Mouse (Mus musculus) heart, adult 2 months (tissue): Measurements from ENCODE around the gene Serinc4. TPM values are rescaled to one million over a fixed set of nuclear protein-coding genes. Genes with fewer than 3 reads are reported as not detected.
A peak's percentile ranks its signal among the peaks of the same experiment; 100 is the strongest.
"Not testable (repeated sequence)": the region's sequence is repeated elsewhere in the genome, so short reads cannot be mapped to it uniquely, and the experiment has no call there.

Experiments used
- DNase-seq, 2 experiments: peaks; one replicate each; pipeline ENCODE4 v3.0.0; 2021
- H3K27ac ChIP-seq: fragments of 200-600 bp; 2 replicates; pipeline ENCODE4 v1.8.1; 2022
- H3K27me3 ChIP-seq: fragments of 200-500 bp; 2 replicates; pipeline ENCODE4 v1.6.1; 2012; ENCODE audit warnings: mild to moderate bottlenecking, low read length, inconsistent platforms, mixed read lengths; ENCODE audit not compliant: control insufficient read depth, insufficient read depth
- H3K36me3 ChIP-seq: fragments of 200-500 bp; 2 replicates; pipeline ENCODE4 v1.6.1; 2012; ENCODE audit warnings: low read length, inconsistent platforms; ENCODE audit not compliant: control insufficient read depth, insufficient read depth
- H3K4me1 ChIP-seq: fragments of 200-500 bp; 2 replicates; pipeline ENCODE4 v1.6.1; 2011; ENCODE audit warnings: low read length; ENCODE audit not compliant: control insufficient read depth, insufficient read depth
- H3K4me3 ChIP-seq: fragments of 200-600 bp; 2 replicates; pipeline ENCODE4 v1.8.1; 2022
- H3K79me2 ChIP-seq: fragments of 200-500 bp; replicated peaks from 2 replicates; pipeline ENCODE4 v1.6.1; 2012; ENCODE audit warnings: mild to moderate bottlenecking, inconsistent platforms, low read length, moderate library complexity, mixed read lengths; ENCODE audit not compliant: control insufficient read depth, insufficient read depth
- H3K9ac ChIP-seq: fragments of 200-500 bp; 2 replicates; pipeline ENCODE4 v1.6.1; 2012; ENCODE audit warnings: low read depth, mild to moderate bottlenecking, control low read depth, inconsistent platforms, low read length, mixed read lengths
- CTCF ChIP-seq: fragments of 200-600 bp; IDR thresholded peaks from 2 replicates; pipeline ENCODE4 v1.8.1; 2022; ENCODE audit warnings: antibody characterized with exemption, mild to moderate bottlenecking, moderate library complexity
- EP300 ChIP-seq: fragments of 200-500 bp; IDR thresholded peaks from 2 replicates; pipeline ENCODE4 v1.6.1; 2011; ENCODE audit warnings: low read depth, low read length, control low read depth; ENCODE audit not compliant: insufficient read depth
- POLR2A ChIP-seq: fragments of 200-500 bp; IDR thresholded peaks from 2 replicates; pipeline ENCODE4 v1.6.1; 2011; ENCODE audit warnings: mild to moderate bottlenecking, low read depth, low read length, control low read depth; ENCODE audit not compliant: insufficient read depth
- WGBS: fragments of 180-500 bp; shearing (Covaris S2); methylation state at CpG from one replicate; pipeline ENCODE4 v1.1.7; 2018; 5-methylcytosine and 5-hydroxymethylcytosine counted together
- intact Hi-C: fragments of 180-260 bp; cut with DNase I; formaldehyde crosslinking; loops from one replicate; pipeline ENCODE4 v1.15.1; 2025
- polyA plus RNA-seq: library from polyadenylated mRNA; depleted of rRNA; stranded (reverse); fragments of >200 nt; gene quantifications from 2 replicates; pipeline ENCODE4 v1.2.3, GENCODE M21; 2012
- total RNA-seq, 2 experiments: library from RNA; stranded (reverse); gene quantifications; 2 replicates each; pipeline ENCODE4 v1.2.3; 2021

Gene Serinc4
- total and polyA plus RNA-seq, 3 experiments: 0.21 TPM; not detected in 2

DNA sequence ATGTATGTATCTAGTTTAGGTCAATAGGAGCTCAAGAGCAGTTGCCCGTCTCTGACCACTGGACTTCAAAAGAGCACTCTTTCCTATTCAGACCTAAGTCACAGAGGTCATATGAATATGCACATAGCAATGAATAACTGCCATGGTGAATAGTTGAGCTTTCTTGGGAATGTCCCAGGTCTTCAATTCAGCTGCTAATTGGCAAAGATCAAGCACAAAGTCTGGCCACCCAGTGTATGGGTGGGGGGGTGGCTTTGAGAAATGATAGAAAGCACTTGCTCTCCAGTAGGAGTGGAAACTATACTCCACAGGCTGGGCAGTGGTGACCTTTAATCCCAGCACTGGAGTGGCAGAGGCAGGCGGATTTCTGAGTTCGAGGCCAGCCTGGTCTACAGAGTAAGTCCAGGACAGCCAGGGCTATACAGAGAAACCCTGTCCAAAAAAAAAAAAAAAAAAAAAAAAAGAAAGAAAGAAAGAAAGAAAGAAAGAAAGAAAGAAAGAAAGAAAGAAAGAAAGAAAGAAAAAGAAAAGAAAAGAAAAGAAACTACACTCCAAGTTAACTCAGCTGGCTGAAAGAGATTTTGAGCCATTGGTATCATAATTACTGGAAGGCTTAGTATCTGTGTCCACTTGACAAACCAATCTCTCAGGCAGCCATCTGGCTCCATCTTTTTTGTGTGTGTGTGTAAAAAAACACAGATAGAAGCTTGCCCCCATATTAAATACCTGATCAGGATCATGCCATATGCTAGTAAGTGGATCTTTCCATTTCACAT is 21.1 kb upstream of the Serinc4 start:
- no peak for TF ChIP-seq POLR2A
- TF ChIP-seq CTCF: no peak
- no peak for TF ChIP-seq EP300
- H3K9ac ChIP-seq: no peak overlapping the region
- WGBS: 89% methylated on average over 3 of the region's 3 CpGs
- H3K27me3 ChIP-seq: no peaks in the 10 kb centered on the region
- intact Hi-C loops: loop anchor here (2.0 kb wide), 1 partner anchor 31 kb away; no protein-coding TSS in a partner anchor
- no peaks in the 10 kb centered on the region for H3K36me3 ChIP-seq
- H3K27ac ChIP-seq: no peak overlapping the region
- no peak for DNase-seq
- H3K4me3 ChIP-seq: no peak overlapping the region
- no peaks in the 10 kb centered on the region for H3K79me2 ChIP-seq
- no peaks in the 10 kb centered on the region for H3K4me1 ChIP-seq

DNA sequence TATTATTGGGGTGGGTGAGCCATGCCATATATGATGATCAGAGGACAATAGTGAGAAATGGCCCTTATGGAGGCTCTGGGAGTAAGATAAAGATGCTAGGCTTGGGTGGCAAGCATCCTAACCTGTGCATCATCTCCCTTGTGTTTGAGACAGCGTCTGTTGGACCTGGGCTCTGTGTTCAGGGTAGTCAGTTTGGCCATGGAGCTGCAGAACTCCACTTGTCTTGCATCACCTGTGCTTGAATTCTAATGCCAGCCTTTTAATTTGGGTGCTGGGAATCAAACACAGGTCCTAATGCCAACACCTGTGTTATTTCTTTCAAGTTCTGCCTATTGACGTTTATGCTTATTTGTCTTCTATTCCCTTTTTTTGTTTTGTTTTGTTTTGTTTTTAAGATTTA is 18.7 kb upstream of the Serinc4 start:
- H3K36me3 ChIP-seq, H3K79me2 ChIP-seq, H3K27me3 ChIP-seq, H3K27ac ChIP-seq, H3K9ac ChIP-seq, H3K4me3 ChIP-seq, DNase-seq, intact Hi-C loops, H3K4me1 ChIP-seq: not testable (repeated sequence)
- 93% methylated on average over 2 of the region's 2 CpGs for WGBS

DNA sequence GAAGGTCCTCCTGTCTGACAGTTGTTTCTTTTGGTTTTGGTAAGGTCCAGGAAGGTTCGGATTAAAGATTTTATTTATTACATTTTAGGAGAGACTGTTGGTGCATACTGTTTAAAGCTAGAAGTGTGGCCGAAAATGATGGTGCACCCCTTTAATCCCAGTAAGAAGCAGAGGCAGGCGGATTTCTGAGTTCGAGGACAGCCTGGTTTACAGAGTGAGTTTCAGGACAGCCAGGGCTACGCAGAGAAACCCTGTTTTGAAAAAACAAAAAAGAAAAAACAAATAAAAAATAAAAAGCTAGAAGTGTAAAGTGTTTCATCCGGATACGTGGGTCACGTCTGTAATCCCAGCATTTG is 17.6 kb upstream of the Serinc4 start:
- TF ChIP-seq CTCF (no peak), EP300 (no peak), POLR2A (no peak)
- Histone ChIP-seq H3K36me3 (peaks cover 3% of the 10 kb centered on the region; the same call in 1 of the 2 replicates), H3K4me3 (peak overlapping the region; percentile 67), H3K4me1 (no peaks in the 10 kb centered on the region), H3K27me3 (no peaks in the 10 kb centered on the region), H3K79me2 (no peaks in the 10 kb centered on the region; the same call in 1 of the 2 replicates), H3K27ac (peak overlapping the region; percentile 68), H3K9ac (peak overlapping the region; percentile 44; the same call in 1 of the 2 replicates)
- intact Hi-C loops: loop anchor here (1.0 kb wide), 1 partner anchor 33 kb away; no protein-coding TSS in a partner anchor
- DNase-seq: peak in 1 of 2 experiments; percentile 20
- WGBS: 24% methylated on average over 8 of the region's 8 CpGs

DNA sequence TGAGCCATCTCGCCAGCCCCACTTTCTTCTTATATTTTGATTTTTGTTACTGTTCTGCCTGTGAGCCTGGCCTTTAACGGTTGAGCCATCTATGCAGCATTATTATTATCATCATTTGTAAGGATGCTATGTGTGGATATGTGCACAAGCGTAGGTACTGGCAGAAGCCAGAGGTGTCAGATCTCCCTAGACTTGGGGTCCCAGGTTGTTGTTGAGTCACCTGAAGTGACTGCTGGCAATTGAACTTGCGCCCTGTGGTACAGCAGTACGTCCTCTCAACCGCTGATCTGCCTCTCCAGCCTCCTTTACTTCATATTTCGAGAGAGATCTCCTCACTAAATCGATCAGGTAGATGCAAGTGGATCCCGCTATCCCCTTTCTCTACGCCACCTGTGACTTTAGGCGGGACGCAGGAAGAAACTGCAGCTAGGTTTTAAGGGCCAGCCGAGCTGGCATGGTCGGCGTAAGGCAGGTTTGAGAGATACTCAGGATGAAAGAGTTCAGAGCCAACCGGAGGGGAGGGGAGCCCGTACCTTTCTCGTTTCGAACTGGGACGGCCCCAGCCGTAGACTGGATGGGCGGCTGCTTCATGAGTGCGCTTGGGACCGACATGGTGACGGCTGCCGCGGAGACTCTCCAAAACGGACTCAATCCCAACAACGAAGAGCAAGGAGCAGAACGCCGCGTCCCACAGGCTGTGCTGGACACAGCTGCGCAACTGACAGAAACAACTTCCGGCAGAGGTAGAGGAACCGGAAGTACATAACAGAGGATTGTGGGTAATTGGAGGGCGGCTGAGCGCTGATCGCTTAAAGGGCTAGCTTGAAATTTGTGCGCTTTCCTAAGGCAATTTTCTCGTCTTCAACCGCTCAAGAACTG is 17.0 kb upstream of the Serinc4 start, which contains the start of gene Mfap1b:
TSS of gene Mfap1b (minus strand) at position 767 of the 879 bp plus-strand sequence.
- intact Hi-C loops: loop anchor here (1.0 kb wide), 1 partner anchor 34 kb away; no protein-coding TSS in a partner anchor
- TF ChIP-seq POLR2A (peak; percentile 98), EP300 (peak; percentile 85)
- DNase-seq: peak; percentile 79 to 86
- peak within 1 kb of the TSS; percentile 68 for H3K27ac ChIP-seq
- not testable (repeated sequence) for H3K79me2 ChIP-seq, H3K36me3 ChIP-seq, H3K4me1 ChIP-seq, H3K27me3 ChIP-seq
- 4% methylated on average over 41 of the region's 41 CpGs for WGBS
- peak within 1 kb of the TSS; percentile 67 for H3K4me3 ChIP-seq
- peak within 1 kb of the TSS; percentile 92 for H3K9ac ChIP-seq

DNA sequence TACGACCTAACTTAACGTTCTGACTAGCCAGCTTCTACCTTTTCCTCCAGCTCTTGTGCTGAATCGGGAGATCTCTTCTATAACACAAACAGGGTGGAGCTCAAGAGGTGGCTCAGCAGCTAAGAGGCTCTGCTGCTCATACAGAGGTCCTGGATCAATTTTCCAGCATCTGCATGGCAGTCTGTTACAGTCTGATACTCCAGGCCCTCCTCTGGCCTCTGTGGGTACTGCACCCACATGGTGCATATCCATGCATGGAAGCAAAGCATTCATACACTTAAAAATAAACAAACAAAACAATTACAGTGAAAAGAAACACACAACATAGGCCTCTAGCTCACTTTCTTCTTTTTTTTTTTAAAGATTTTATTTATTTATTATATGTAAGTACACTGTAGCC is 16.2 kb upstream of the Serinc4 start:
- H3K36me3 ChIP-seq, H3K27ac ChIP-seq, H3K27me3 ChIP-seq, H3K9ac ChIP-seq, H3K4me1 ChIP-seq, H3K79me2 ChIP-seq, intact Hi-C loops, DNase-seq: not testable (repeated sequence)
- H3K4me3 ChIP-seq: peak overlapping the region; percentile 67
- 98% methylated on average over 3 of the region's 3 CpGs for WGBS

DNA sequence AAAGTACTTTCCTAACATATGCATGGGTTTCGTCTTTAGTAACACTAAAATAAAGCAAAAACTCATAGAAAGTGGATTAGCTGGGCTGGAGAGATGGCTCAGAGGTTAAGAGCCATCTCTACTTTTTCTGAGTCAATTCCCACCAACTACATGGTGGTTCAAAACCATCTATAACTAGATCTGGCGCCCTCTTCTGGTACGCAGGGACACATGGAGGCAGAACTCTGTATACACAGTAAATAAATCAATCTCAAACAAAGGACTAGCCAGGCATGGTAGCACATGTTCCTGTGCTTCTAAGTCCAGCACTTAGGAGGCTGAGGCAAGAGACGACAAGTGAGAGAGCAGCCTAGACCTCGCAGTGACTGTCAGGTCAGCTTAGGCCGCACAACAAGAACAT is 12.4 kb upstream of the Serinc4 start:
- H3K4me1 ChIP-seq, H3K36me3 ChIP-seq, H3K79me2 ChIP-seq, H3K4me3 ChIP-seq, H3K27ac ChIP-seq, DNase-seq, H3K9ac ChIP-seq, H3K27me3 ChIP-seq, intact Hi-C loops: not testable (repeated sequence)
- WGBS: 86% methylated on average over 1 of the region's 6 CpGs
